Mouse (Mus musculus) subcutaneous adipose tissue, adult 2 months (tissue): ENCODE data around the gene Vmn2r15. TPM values are rescaled to one million over a fixed set of nuclear protein-coding genes. Genes with fewer than 3 reads are reported as not detected.

Experiments used
- polyA plus RNA-seq: library from polyadenylated mRNA; depleted of rRNA; stranded (reverse); fragments of >200 nt; gene quantifications from 2 replicates; pipeline ENCODE4 v1.2.3, GENCODE M21; 2012; ENCODE audit warnings: low replicate concordance; rRNA removed

Vmn2r15 gene
- polyA plus RNA-seq = not detected in 2 replicates

GRCm38 (mm10) chr5:109297544-109297943, at the start of gene Vmn2r15:
Vmn2r15 (minus strand) TSS chr5:109297644.

GRCm38 (mm10) chr5:109329862-109330261, 32.4 kb upstream of the Vmn2r15 start, which contains the start of gene Vmn2r16:
Vmn2r16 (plus strand) TSS chr5:109330162.

Other genes starting within 250 kb of the Vmn2r15 start
- not detected in 2 replicates for gene Vmn2r11, start 238.1 kb downstream of the Vmn2r15 start, polyA plus RNA-seq
- gene Vmn2r12, start 199.7 kb downstream of the Vmn2r15 start, polyA plus RNA-seq = not detected in 2 replicates
- gene Vmn2r13, start 105.4 kb downstream of the Vmn2r15 start, polyA plus RNA-seq = 0.03 TPM in 1 of 2 replicates, not detected in the other
- not detected in 2 replicates for gene Vmn2r14, start 72.9 kb downstream of the Vmn2r15 start, polyA plus RNA-seq
- gene Vmn2r16, start 32.5 kb upstream of the Vmn2r15 start, polyA plus RNA-seq = not detected in 2 replicates
- gene Vmn2r17, start 122.0 kb upstream of the Vmn2r15 start, polyA plus RNA-seq = not detected in 2 replicates